Mouse (Mus musculus): Measurements from ENCODE around the gene Borcs6.

Borcs6 gene

DNA sequence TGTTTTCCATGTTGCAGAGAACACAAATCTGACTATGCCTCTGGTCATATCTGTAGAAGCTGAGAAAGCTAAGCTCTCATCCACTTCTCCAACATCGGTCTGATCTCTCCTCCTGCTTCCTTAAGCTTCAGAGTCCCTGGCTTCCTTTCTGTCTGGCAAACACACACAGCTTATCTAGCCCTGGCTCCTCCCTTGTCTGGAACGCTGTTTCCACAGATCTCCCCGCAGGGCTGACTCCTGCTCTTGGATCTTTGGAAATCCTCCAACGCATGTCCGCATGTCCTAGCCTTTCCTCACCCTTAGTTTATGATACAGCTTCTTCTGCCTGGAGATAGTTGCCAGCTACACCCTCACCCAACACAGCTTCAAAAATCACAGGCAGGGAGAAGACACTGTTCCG is 8.1 kb downstream of the Borcs6 start:
- CTCF ChIA-PET: interaction anchor here (0.6 to 2.0 kb wide), 6 partner anchors 9 to 60 kb away, joined by 3 to 5 read pairs (median 4); partner anchors contain the start of gene 9130213A22Rik

GRCm38 (mm10) chr11:69070093-69070492 is 10.6 kb downstream of the Borcs6 start:
- CTCF ChIA-PET: interaction anchor here (1.0 to 1.3 kb wide), 3 partner anchors 18 to 53 kb away, joined by 3 to 11 read pairs (median 3); partner anchors contain the start of gene 9130213A22Rik

DNA sequence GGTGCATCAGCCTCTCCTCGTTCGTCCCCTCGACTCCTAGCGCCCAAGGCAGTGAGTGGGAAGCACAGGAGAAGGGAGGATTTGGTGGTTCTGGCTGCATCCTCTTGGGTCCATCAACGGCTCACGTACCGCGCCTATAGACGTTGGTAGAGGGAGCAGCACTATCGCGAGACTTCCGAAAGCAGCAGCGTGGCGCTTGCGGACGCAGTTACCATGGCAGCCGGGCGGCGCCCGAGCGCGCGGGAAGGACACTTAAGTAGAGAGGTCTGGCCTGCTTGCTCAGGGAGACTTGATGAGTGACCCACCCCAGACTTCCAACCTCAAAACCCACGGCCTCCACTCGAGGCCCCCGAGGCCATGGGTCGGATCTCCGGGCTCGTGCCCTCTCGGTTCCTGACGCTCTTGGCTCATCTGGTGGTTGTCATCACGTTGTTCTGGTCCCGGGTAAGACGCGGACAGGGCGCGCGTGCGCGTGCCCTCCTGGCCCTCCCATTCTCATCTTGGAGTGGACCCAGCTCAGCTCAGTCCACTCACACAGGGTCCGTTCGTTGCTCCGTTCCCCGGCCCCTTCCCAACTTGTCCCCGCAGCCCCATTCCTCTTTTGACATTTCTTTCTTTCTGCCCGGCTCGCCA is 11.2 kb downstream of the Borcs6 start, which contains the start of gene Tmem107:
Gene Tmem107, plus strand, starts transcription at position 217 of the 633 bp plus-strand sequence.
- CTCF ChIA-PET: interaction anchor here (1.0 to 1.6 kb wide), 3 partner anchors 17 to 52 kb away, joined by 3 to 4 read pairs (median 3); partner anchors contain the start of gene 9130213A22Rik

GRCm38 (mm10) chr11:69071262-69071661 is 11.7 kb downstream of the Borcs6 start:
- CTCF ChIA-PET: interaction anchor here (1.6 kb wide), 1 partner anchor 18 kb away, joined by 4 read pairs; no protein-coding TSS in a partner anchor

GRCm38 (mm10) chr11:69072234-69072633 is 12.7 kb downstream of the Borcs6 start:
- CTCF ChIA-PET: interaction anchor here (0.6 to 1.6 kb wide), 2 partner anchors 17 to 35 kb away, joined by 4 to 6 read pairs; no protein-coding TSS in a partner anchor

- CTCF ChIA-PET: no interaction called here
These were observed 13.1 kb downstream of the Borcs6 start for GRCm38 (mm10) chr11:69072666-69073064.

- CTCF ChIA-PET: no interaction called here
These were observed 13.8 kb downstream of the Borcs6 start for GRCm38 (mm10) chr11:69073065-69073888.

DNA sequence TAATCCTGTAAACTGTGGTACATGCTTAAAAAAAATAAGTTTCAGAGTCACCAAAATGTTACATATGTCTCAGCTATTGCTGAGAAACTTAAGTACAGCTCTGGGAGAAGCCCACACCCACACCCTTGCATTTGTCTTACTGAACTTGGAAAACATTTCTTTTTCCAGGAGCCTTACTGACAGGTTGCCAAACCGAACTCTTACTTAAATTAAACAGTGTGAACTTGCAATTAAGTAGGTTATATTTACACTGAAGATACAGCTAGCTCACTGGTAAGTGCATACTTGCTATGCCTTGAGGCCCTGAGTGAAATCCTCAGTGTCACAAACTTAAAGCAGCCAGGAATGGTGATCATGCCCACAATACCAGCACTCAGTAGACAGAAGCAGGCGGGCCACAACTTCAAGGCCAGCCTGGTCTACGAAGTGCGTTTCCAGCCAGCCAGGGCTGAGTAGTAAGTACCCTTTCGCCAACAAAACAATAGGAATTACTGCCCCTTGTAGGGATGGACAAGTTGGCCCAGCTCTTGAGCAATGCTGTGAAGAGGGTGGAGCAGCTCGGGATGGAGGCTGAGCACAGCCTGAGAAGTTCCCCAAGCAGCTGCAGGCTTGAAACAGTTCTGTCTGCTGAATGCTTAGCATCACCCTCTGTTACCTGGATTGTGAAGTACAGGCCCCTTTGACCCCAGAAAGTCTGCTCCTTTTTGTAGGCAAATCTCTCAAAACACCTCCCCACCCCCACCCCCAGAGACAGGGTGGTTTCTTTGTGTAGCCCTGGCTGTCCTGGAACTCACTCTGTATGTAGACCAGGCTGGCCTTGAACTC is 14.6 kb downstream of the Borcs6 start:
- CTCF ChIA-PET: no interaction called here

DNA sequence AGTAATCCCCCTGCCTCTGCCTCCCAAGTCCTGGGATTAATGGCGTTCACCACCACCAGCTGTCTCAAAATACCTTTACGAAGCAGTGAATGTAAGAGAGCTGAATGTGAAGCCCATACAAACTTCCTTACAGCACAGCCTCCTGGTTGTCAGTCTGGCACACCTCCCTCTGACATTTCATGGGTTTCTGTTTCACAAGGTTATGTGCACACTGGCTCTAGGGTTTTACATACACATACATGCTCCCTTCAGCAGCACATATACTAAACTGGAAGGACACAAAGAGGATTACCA is 15.2 kb downstream of the Borcs6 start:
- CTCF ChIA-PET: interaction anchor here (0.5 kb wide), 1 partner anchor 48 kb away, joined by 3 read pairs; no protein-coding TSS in a partner anchor

- CTCF ChIA-PET: interaction anchor here (0.6 to 0.9 kb wide), 2 partner anchors 9 to 1436 kb away, joined by 3 read pairs; no protein-coding TSS in a partner anchor
These were observed 16.4 kb downstream of the Borcs6 start for GRCm38 (mm10) chr11:69075764-69076479.

DNA sequence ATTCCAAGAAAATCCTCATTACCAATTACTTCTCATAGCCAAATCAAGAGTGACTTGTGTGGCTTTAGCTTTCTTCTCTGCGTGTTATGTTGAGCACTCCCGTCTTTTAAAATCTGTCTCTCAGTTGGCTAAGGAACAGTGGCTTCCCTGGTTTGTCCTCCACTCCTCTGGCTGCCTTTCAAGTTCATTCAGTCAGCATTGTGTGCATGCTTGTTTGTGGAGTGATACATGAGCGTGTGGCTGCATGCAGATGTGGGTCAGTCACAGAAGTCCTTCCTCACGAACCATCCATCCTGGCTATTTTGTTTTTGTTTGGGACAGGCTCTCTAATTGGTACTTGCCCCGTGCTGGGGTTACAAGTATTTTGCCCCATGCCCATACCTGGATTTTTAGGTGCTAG is 17.1 kb downstream of the Borcs6 start:
- CTCF ChIA-PET: interaction anchor here (0.9 kb wide), 1 partner anchor 9 kb away, joined by 3 read pairs; no protein-coding TSS in a partner anchor

- CTCF ChIA-PET: no interaction called here
These were observed 17.8 kb downstream of the Borcs6 start for GRCm38 (mm10) chr11:69077316-69077715.

DNA sequence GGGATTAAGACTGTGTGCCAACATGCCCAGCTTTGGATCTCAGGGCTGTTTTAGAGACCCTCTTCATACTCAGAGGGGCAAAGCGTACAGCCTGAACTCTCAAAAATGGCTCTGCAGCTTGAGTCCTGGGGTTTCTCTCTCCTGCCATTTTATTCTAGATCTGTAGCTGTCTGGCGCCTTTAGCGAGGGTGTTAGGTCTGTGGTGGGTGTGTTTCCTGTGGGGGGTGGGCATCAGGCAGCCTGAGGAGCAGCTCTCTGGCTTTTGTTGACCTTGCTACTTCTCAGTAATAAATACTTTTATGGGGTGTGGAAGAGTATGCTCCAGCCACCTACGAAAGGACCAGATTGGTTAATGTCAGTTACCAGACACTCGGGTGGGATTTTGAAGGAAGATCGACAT is 18.5 kb downstream of the Borcs6 start:
- CTCF ChIA-PET: interaction anchor here (0.8 kb wide), 1 partner anchor 10 kb away, joined by 3 read pairs; no protein-coding TSS in a partner anchor

GRCm38 (mm10) chr11:69078805-69079438 is 19.4 kb downstream of the Borcs6 start:
- CTCF ChIA-PET: interaction anchor here (0.6 to 1.9 kb wide), 3 partner anchors 9 to 228 kb away, joined by 3 to 8 read pairs (median 4); partner anchors contain the start of gene Vamp2

- CTCF ChIA-PET: interaction anchor here (1.0 to 1.9 kb wide), 2 partner anchors 8 to 12 kb away, joined by 3 to 8 read pairs; partner anchors contain the start of gene Vamp2
These were observed 20.8 kb downstream of the Borcs6 start for GRCm38 (mm10) chr11:69080102-69080854.

DNA sequence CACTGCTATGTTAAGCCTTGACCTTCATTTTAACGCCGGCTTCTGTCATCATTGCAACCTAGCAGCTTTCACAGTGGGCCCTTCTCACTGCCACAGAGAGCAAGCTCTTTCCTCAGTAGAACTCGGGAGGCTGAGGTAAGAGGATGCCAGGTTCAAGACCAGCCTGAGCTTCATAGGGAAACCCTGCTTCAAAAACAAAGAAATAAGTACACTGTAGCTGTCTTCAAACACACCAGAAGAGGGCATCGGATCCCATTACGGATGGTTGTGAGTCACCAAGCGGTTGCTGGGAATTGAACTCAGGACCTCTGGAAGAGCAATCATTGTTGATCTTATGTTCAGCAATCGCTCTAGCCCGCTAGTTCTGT is 21.3 kb downstream of the Borcs6 start:
- CTCF ChIA-PET: interaction anchor here (0.7 kb wide), 1 partner anchor 31 kb away, joined by 6 read pairs; no protein-coding TSS in a partner anchor

DNA sequence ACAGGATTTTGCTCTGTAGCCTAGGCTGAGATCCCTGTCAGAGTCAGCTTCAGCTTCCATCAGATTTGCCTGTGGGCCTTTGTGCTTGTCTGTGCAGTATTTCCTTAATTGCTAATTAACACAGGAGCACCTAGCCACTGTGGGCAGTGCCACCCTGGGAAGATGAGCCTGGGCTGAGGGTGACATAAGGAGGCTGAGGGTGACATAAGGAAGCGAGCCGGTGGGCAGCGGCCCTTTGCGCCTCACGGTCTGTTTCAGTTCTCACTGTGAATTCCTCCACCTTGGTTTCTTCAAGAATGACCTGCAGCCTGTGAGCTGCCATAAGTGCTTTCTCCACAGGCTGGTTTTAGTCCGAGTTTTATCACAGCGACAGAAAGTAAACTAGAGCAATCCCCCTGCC is 22.1 kb downstream of the Borcs6 start:
- CTCF ChIA-PET: interaction anchor here (0.7 kb wide), 1 partner anchor 30 kb away, joined by 6 read pairs; no protein-coding TSS in a partner anchor

GRCm38 (mm10) chr11:69085608-69086007 is 26.1 kb downstream of the Borcs6 start:
- CTCF ChIA-PET: no interaction called here

GRCm38 (mm10) chr11:69086390-69086789 is 26.9 kb downstream of the Borcs6 start:
- CTCF ChIA-PET: no interaction called here

All from spleen, embryonic (tissue).